Mouse (Mus musculus) erythroblast, embryonic 14.5 days (primary cell): Measurements from ENCODE around the gene Mettl8.

Experiments used
- GATA1 ChIP-seq: IDR thresholded peaks from 2 replicates; pipeline ENCODE4 v1.6.1; 2012; ENCODE audit warnings: low read length, inconsistent platforms, mixed read lengths
- TAL1 ChIP-seq: IDR thresholded peaks from 3 replicates; pipeline ENCODE4 v1.6.1; 2012; ENCODE audit warnings: low read length, inconsistent platforms, mixed read lengths

GRCm38 (mm10) chr2:70998771-70999170, 56.6 kb downstream of the Mettl8 start:
- TF ChIP-seq GATA1 = no peak
- TF ChIP-seq TAL1 = no peak
